Mouse (Mus musculus) adrenal gland, adult 10 weeks (tissue): ENCODE data around the gene Isg20. TPM values are rescaled to one million over a fixed set of nuclear protein-coding genes. Genes with fewer than 3 reads are reported as not detected.

Experiments used
- polyA plus RNA-seq: library from polyadenylated mRNA; stranded (reverse); fragments of 350-450 nt; fragmentation: Illumina TruSeq; extraction: RNeasy Lipid Tissue Mini Kit (QIAGEN cat#74804); gene quantifications from one replicate; pipeline ENCODE4 v1.2.3, GENCODE M21; 2014; ENCODE audit warnings: low read depth, low replicate concordance

The Isg20 gene
- 1.3 TPM for polyA plus RNA-seq

GRCm38 (mm10) chr7:78912974-78913474, at the start of gene Isg20:
TSS of gene Isg20 (plus strand) at chr7:78913424.

GRCm38 (mm10) chr7:78895653-78896333, 17.4 kb upstream of the Isg20 start, which contains the start of gene Aen:
TSS of gene Aen (plus strand) at chr7:78895854.

Other genes starting within 250 kb of the Isg20 start
- 6.8 TPM for gene Ntrk3, start 175.4 kb upstream of the Isg20 start, polyA plus RNA-seq
- 6.2 TPM for gene Mrps11, start 130.3 kb upstream of the Isg20 start, polyA plus RNA-seq
- gene Mrpl46, start 129.9 kb upstream of the Isg20 start, polyA plus RNA-seq = 9.8 TPM
- gene Det1, start 66.2 kb upstream of the Isg20 start, polyA plus RNA-seq = 5.4 TPM
- gene Aen, start 17.6 kb upstream of the Isg20 start, polyA plus RNA-seq = 22.3 TPM
- gene Acan, start 140.1 kb downstream of the Isg20 start, polyA plus RNA-seq = 0.47 TPM
- gene Hapln3, start 217.6 kb downstream of the Isg20 start, polyA plus RNA-seq = not detected
- gene Mfge8, start 235.6 kb downstream of the Isg20 start, polyA plus RNA-seq = 4.4 TPM